Mouse (Mus musculus) lung, adult 2 months (tissue): ENCODE results near the gene Ackr1.

Experiments
- CTCF ChIP-seq: fragments of 200-500 bp; IDR thresholded peaks from 2 replicates; pipeline ENCODE4 v1.5.1; 2011; ENCODE audit warnings: mild to moderate bottlenecking, low read length, control low read depth; ENCODE audit not compliant: insufficient read depth
- POLR2A ChIP-seq: fragments of 200-500 bp; IDR thresholded peaks from 2 replicates; pipeline ENCODE4 v1.6.1; 2011; ENCODE audit warnings: low read depth, mild to moderate bottlenecking, control low read depth, low read length, borderline replicate concordance; ENCODE audit errors: extremely low read depth

- TF ChIP-seq CTCF (no peak), POLR2A (no peak)
These were observed 15.6 kb upstream of the Ackr1 start for GRCm38 (mm10) chr1:173349192-173349591.
